Mouse (Mus musculus) kidney, postnatal 25 days (tissue): ENCODE data around the gene Znrf1.
A peak's percentile ranks its signal among the peaks of the same experiment; 100 is the strongest.

ENCODE experiments used
- DNase-seq, 2 experiments: peaks; one replicate each; pipeline ENCODE4 v3.0.0; 2021; ENCODE audit warnings: mixed read lengths in 2 of 2

Gene Znrf1

DNA sequence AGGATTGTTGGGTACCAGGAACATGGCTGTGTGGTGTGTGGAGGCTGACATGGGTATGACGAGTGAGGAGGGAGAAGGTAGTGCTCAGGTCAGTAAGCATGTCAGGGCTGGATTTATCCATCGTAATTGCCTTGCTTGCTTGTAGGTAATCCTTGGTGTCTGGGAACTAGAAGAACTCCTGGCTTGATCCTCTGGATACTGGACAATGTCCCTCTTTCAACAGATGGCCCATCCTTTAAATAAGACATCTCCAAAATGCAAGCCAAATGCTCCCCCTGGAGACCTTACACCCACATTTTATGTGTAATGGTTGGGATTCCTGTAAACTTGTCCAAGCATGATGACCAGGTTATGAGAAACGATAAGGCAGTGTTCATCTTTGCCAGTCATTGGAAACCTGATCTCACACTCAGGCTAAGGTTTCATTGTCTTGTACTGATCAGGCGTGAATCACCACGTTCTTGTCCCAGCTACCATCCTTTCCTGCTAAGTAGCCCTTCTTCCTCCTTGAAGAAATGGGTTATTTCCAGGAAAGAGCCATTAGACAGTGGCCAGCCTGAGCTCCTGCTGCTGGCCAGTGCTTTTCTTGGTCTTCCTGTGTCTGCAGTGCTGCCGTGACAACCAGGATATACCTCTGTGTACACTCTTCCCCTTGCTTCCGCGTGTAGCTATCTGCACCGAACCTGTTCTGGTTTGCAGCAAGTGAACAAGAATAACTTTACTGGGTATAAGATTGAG lies 64.0 kb downstream of the Znrf1 start:
- DNase-seq = no peak

DNA sequence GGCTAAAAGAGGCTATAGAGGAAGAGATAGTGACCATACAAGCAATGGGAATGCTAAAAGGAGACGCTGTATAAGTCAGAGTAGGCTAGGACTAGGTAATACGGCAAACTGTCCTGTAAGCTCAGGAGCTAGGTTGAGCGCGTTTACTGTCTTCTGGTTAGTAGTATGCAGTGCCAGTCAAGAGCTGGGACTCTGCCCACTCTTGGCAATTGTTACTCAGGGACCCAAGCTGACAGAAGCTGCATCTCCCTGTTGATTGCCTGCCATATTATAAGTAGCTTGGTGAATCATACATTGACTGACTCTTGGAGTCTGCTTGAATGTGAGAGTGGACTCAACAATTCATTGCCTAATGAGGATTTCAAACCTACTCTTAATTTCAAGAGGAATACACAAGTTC lies 66.2 kb downstream of the Znrf1 start:
- DNase-seq = no peak

DNA sequence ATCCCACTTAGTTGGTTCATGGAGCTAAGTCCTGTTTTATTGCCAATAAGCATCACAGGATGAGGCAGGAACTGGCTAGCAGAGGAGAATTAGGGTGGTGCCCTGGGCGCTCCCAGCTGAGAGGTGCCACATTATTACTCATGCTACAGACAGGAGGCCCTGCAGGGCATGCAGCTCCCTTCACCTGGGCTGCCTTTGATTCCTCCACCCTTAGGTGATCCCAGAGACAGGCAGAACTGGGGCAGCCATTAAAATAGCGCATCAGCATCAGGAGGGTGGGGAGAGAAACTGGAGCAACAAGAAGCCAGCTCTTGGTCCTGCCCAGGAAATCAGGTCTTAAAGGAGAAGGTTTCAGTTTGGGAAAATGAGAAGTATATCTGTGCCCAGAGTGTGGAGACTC lies 69.1 kb downstream of the Znrf1 start:
- no peak for DNase-seq

DNA sequence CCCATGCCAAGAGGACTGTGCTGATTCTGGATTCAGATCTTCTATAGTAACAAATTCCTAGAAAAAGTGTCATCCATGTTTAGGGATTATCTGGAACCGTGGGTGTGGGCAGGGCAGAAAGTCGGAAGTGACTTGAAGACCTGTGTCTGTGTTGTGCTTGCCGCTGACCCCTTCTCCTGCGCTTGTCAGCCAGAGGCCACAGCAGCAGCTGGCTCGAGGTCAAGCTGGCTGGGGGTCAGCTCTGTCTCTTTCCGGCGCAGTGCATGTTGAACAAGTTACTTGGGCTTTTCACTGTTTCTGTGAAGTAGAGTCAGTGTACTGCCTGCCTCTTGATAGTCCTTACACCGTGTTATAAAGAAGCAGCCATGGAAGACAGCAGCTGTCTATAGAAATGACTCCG lies 71.1 kb downstream of the Znrf1 start:
- no peak for DNase-seq

DNA sequence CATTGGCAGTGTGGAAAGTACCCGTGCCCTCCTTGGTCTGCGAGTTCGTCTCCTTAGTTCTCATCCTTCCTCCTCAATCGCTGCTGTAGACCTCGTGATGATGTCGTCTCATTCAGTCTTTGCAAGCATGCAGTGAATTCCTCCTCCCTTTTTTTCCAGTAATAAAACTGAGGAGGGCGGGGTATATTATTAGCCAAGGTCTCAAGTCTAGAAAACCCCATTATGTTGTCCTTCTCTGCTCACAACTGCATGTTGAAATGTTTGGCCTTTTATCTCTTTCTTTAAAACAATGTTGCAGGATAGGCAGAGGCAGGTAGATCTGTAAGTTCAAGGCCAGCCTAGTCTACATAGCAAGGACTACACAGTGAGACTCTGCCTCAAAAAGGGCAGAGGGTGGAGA lies 71.5 kb downstream of the Znrf1 start:
- DNase-seq = no peak

DNA sequence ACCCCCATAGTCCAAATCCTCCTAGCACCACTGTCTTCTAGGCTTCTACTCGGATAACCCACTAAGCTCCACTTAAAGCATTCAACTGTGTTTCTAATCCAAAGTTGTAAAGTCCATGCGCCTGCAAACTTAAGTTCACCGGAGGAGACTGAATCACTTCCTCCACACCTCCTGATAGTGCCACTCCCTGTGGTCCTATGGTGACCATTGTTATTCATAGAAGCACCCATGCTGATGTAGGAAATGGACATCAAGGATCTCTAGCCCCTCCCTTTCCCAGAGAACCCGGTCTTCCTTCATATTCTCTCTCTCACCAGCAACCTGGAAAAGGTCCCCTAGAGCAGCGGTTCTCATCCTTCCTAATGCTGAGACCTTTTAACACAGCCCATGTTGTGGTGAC lies 77.3 kb downstream of the Znrf1 start:
- no peak for DNase-seq

DNA sequence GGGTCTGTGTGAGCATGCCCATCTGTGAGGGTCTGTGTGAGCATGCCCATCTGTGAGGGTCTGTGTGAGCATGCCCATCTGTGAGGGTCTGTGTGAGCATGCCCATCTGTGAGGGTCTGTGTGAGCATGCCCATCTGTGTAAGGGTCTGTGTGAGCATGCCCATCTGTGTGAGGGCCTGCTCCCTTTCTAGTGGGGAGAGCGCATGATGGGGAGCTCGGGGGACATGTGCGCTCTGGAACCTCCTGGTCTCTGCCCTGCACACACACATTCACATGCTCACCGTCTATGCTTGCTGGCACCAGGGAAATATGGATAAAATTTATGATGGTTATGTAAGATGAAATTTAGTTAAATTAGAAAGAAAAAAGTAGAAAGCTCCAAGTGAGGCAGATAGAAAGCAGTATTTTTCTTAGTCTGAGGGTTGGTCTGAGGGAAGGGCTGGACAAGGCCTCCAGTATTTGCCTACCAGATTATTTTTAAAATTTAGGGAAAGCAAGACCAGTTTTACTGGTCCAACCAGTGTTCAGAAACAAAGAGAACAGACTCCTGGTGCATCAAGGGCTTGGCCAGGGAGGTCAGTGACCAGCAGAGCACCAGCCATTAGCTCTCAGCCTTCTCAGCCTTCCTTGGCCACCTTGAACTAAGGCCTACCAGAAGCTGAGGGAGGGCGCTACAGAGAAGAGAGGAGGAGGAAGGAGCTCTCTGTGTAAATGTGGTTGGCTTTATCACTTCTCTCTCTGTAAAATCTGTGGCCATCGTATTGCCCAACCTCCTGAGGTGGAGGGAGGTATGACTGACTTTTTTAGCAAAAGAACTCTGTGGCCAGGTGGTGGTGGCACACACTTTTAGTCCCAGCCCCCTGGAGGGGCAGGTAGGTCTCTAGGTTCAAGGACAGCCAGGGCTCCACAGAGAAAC lies 79.1 kb downstream of the Znrf1 start:
- DNase-seq = no peak

DNA sequence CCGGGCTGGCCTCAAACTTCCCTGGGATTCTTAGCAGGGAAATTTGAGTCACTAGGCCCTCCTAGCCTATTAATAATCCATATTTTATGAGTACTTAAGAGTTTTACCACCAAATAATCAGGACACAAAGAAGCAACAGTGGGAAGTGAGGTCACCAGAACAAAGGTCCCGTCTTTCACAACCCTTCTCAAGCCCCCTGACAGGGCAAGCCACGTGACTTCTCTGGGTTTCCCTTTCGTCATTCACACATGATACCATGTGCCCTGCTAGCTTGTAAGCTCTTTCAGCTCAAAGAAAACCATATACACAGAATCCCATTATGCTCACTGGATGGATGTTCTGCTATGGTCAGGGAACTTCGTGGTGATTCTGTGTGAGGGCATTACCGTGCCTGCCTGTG lies 81.9 kb downstream of the Znrf1 start:
- DNase-seq = no peak

DNA sequence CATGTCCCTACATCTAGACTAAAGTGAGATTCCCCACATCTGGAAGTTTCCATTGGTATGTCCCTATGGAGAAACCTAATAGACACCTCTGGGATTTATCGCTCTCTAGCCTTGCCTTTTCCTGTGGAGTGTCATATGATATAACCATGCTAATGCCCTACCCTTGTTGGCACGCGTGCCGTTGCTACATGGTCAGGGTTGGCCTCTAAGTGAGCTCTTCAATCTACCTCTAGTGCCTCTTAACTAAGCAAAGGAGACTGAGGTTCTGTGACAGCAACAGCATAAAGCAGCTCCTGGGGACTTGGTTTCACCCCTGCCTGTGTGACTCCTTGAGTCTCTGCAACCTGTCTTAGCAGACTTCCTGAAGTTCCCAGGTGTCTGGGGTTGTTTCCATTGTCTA lies 82.4 kb downstream of the Znrf1 start:
- DNase-seq = no peak

DNA sequence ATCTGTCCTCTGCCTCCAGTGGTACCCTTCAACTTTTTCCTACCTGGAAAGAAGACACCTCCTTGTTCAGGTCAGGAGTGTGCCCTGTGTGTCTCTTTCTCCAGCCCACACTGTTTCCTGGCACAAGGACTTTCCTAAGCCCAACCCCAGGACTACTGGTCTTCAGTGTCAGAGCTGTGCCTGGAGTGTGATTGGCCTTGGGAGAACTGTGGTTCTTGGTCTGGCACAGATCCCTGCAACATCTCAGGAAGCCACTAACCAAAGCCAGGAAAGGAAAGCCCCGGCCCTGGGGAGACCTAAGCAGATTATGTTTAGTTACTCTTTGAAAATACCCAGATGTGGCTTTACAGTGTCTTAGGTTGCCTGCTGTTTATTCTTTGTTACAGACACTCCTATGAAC lies 84.0 kb downstream of the Znrf1 start:
- peak; percentile 39 to 67 for DNase-seq

DNA sequence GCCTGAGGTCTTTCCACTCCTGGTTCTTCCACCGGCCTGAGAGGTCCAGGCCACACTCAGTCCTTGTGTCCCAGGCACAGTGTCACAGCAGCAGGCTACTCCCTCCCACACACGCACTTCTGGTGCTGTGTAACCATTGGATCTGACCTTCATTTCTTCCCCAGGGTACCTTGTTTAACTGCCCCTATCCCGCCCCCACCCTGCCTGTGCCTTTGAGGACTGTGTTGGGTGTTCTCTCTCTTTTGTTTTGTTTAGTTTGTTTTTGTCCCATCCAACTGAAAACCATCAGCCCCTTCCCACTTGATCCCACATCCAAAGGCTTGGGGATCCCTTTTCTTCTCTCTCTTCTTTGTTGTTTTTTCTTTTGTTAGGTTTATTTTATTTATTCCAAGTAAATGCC lies 86.2 kb downstream of the Znrf1 start:
- no peak for DNase-seq

DNA sequence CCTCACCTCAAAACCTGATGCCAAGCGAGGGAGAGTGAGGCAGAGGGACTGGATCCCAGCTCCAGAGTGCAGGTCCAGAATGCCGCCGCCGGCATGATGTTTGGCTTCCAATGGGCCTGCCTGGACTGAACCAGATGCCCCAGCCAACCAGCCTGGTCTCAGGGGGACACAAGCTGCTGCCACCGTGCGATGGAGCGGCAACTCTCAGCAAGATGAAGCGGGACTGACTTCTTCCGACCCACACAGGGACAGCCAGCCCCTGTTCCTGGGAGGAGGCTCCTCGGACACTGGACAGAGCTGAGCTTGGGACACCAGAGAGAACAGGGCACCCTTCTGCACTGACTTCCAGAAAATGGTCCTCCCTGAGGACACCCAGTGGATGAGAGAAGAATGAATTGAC lies 86.7 kb downstream of the Znrf1 start:
- DNase-seq = no peak

DNA sequence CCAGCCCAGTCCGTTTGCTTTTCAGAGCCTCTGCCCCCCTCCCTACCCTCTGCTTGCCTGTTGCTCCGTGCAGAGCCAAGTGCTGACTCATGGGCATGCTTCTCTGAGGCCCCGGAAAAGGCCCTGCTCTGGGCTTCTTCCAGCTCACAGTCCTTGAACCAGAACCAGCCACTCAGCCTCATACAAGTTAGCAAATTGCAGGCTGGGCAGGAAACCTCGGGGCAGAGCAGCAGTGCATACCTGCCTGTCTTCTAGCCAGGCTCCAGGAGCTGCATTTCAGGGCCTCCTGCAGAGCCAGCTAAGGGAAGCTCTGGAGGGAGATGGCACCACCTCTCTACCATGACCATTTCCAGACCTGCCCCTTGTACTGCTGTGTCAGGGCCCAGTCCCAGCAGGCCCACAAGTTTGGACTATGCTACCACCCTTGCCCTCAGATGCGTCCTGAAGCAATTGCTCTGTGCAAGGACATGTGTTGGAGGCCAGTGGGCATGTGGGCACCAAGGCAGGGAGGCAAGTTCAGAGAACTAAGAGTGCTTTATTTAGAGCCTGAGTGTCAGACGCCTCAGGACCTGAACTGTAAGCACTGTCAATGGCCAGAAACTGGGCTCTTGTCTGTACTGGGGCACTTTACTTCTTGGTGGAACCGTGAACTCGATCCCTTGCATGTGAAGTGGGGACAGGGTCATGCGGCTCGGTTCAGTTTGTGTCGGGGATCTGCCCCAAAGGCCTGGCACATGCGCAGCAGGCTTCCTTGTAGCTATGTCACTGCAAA lies 88.4 kb downstream of the Znrf1 start:
- peak; percentile 83 to 93 for DNase-seq

DNA sequence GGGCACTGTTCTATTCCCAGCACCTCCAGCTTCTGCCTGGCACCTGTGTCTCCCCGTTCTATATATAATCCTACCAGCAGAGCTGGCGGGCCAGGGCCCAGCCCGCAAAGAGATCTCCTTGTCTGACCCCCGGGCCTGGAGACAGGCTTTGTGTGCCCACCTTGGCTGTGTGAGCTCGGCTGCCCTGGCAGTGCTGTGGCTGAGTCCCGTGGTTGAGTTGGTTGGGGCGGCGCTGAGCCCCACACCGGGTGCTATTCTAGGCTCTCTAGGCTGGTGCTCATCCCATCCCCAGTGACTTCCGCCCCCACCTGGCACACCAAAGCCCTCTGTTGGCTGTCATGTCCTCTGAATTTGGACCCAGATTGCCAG lies 88.9 kb downstream of the Znrf1 start:
- peak in 1 of 2 experiments; percentile 50 for DNase-seq

DNA sequence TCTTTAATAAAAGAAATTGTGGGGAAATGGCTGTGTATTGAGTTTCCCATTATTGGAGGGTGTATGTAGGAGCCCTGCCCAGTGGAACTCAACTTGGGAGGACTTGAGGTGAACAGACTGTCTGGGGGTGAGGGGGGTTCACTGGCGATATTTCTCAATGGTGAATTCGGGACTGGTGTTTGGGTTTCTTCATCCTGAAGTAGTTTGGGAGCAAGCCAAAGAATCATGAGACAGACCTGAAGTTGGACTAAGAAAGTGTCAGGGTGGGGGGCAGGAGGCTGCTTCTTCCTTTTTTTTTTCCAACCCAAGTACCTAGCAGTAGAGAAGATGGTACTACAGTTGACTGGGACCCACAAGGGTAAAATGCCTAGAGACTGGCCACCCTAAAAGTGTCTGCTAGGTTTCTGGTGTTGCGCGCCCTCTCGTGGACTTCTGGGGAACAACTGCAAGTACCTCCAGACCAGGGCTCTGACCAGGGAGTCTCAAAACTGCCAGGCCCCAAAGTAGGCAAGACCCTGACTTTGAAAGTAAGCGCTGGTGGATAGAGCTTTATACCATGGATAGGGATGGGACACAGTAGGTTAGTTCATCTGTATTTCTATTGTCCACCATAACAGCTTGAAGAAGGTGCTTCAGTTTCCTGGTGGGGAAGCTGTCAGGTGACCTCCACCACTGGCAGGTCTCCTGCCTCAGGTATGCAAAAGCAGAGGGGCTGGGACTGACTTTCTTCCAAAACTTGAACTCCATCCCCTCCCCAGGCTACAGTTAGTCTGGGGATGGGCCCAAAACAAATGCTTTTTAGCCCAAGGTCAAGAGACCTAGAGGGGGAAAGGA lies 90.0 kb downstream of the Znrf1 start:
- DNase-seq = peak; percentile 75 to 82

DNA sequence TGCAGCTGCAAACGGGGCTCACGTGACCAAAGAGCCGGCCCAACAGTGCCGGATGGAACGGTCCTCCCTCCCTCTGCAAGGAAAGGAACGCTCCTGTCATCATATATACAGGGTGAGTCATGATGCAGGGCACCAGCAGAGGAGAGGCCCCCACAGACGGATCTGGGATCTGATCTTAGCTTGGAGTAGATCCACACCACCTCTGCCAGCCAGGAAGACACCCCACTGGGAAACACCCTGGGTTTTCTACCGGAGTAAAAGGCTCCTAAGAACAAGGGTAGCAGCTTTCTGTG lies 90.6 kb downstream of the Znrf1 start:
- DNase-seq = no peak

DNA sequence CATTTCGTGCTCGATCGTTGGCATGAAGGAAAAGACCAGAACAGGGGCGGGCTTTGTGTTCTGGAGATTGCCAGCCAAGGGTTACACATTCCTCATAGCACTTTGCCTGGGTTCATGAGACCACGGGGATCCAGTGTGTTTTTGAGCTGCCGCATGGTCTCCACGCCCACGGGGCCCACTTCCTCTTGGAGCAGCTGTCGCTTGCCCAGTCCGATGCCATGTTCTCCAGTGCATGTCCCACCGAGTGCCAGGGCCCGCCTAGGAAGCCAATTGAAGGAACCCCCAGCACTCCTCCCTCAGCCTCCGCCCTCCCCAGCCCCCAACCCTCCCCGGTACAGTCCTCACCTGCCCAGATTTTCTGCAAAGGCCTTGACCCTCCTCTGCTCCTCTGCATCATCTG lies 91.0 kb downstream of the Znrf1 start:
- no peak for DNase-seq

DNA sequence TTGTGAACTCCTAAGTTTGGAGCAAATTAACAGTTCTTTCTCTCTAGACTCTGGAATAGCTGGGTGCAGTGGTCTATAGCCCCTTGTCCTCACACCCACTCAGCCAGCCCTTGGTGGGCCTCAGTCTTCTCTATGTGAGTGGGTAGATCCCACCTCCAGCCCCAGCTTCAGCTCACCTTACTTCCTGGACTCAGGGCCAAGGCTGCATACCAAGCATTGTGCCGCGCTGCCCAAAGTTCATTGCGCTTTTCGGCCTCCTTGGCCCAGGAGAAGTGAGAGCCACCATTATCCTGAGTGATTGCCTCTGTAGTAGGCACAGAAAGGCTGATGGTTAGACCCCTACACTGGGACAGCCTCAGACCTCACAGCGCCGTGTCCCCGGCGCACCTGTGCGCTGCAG lies 92.0 kb downstream of the Znrf1 start:
- no peak for DNase-seq

DNA sequence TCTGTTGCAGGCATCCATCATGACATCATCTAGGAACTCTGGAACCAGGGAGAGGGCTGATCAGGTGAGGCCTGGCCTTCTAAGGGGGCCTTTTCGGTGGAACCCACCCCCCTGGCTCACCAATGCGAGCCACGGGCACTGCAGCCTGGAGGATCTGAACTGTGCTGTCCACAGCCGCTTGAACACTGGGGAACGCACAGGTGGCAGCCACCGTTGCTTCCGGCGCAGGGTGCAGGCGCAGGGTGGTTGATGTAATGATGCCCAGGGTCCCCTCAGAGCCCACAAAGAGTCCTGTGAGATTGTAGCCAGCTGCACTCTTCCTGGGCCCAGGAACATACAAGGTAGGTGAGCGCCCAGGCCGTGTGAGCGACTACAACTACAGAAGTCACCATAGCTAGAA lies 92.5 kb downstream of the Znrf1 start:
- no peak for DNase-seq

DNA sequence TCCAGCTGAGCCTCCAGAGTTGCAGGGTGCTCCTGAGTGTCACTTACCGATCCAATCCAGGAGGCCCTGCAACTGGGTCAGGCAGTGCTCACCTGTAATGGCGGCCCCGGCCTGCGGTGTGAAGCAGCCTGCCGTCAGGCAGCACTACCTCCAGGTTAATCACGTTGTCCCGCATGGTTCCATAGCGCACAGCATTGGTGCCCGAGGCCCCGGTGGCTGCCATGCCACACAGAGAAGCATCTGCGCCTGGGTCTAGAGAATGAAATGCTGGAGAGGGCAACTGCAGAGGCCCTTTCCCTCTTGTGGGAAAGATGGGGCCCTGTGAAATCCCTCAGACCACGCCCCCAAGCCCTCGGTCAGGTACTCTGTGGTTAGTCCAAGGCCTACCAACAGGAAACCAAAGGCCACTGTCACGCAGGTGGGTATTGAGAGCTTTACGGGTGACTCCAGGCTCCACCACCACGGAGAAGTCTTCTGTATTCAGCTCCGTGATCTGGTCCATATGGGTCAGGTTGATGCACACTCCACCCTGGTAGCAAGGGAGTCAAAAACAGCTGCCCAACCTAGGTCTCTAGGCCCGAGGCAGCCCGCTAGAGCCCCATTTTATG lies 93.1 kb downstream of the Znrf1 start:
- DNase-seq = no peak

DNA sequence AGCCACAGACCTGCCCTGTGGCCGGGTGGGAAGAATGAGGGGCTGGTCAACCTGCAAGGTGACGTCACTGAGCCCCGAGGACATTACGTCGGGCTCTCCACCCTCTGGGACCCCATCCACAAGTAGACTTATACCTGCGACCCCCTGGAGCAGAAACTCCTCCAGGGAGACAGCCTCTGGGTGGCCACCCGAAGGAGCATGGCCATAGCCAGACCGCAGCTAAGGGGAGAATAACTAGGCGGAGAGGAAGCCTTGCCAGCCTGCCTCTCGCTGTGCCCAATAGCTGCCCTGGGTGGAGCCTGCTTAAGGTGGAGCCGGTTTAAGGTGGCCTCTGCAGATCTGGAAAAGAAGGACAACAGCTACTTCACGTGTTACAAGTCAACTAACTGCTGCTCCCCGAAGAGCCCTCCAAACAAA lies 94.2 kb downstream of the Znrf1 start, which contains the start of gene Ldhd:
Gene Ldhd (minus strand): TSS at position 270 of the 417 bp plus-strand sequence.
- DNase-seq = peak; percentile 81 to 90

DNA sequence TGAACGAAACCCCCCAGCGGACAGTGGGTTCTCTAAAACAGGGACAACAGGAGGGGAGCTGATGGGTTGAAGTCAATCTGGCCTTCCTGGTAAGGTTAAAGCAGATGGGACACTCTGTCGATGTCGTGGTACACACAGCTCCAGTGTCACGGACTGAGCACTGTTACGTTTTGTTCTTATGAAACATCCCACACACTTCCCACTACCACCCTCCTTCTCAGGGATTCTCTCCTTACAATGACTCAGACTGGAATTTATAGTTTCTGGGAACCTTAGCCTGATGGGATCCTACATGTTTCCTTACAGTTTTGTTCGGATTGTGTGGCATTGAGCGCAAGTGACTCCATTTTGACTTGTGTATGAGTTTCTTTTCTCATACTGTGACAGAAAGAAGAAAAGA lies 95.7 kb downstream of the Znrf1 start:
- no peak for DNase-seq
